Mouse (Mus musculus): ENCODE measurements at regions not wholly inside any gene's neighbourhood (a gene's known extent, or its start where the extent isn't known, plus 50 kb on each side); places are given as distances from the start of the nearest gene placed in this dataset.

- Histone ChIP-seq H3K27me3 (ENCODE audit: control insufficient read depth in 1 of 2, insufficient read depth in 2 of 2, low read length in 2 of 2) (no peaks in the 10 kb centered on the region), H3K4me1 (ENCODE audit: control insufficient read depth in 1 of 2, insufficient read depth in 2 of 2, low read length in 2 of 2) (no peaks in the 10 kb centered on the region), H3K79me2 (ENCODE audit: control insufficient read depth, insufficient read depth, low read length, poor library complexity) (no peaks in the 10 kb centered on the region), H3K27ac (ENCODE audit: control insufficient read depth, low read depth, low read length) (no peak overlapping the region), H3K9me3 (replicated peaks; ENCODE audit: insufficient read depth, low read length) (no peaks in the 10 kb centered on the region), H3K9ac (ENCODE audit: control insufficient read depth, low read depth, low read length, poor library complexity, severe bottlenecking) (no peak overlapping the region), H3K36me3 (ENCODE audit: control insufficient read depth in 1 of 2, insufficient read depth in 2 of 2, low read length in 2 of 2) (no peaks in the 10 kb centered on the region), H3K4me3 (ENCODE audit: control insufficient read depth in 1 of 2, insufficient read depth in 1 of 2, low read depth in 2 of 2, low read length in 2 of 2) (no peak overlapping the region)
- no peak for TF ChIP-seq USF2 (IDR thresholded peaks at IDR 0.05; ENCODE audit: borderline replicate concordance in 1 of 2, insufficient read depth in 1 of 2, low read depth in 1 of 2, low read length in 2 of 2)
- TF ChIP-seq MAZ (IDR thresholded peaks at IDR 0.05; ENCODE audit: low read depth, low read length), result no peak
- no peak for TF ChIP-seq ZNF384 (IDR thresholded peaks at IDR 0.05; ENCODE audit: low read depth, low read length)
- no peak for TF ChIP-seq GABPA (IDR thresholded peaks at IDR 0.05; ENCODE audit: low read depth, low read length)
- TF ChIP-seq UBTF (IDR thresholded peaks at IDR 0.05; ENCODE audit: borderline replicate concordance, insufficient read depth, low read depth, low read length), result no peak
- TF ChIP-seq TCF12 (IDR thresholded peaks at IDR 0.05; ENCODE audit: low read depth, low read length), result no peak
- TF ChIP-seq SIN3A (IDR thresholded peaks at IDR 0.05; ENCODE audit: low read length), result no peak
- no peak for TF ChIP-seq ZMIZ1 (IDR thresholded peaks at IDR 0.05; ENCODE audit: low read depth, low read length)
- no peak for TF ChIP-seq KAT2A (conservative IDR thresholded peaks at IDR 0.05; ENCODE audit: low read depth, low read length)
- TF ChIP-seq MAX (IDR thresholded peaks at IDR 0.05; ENCODE audit: low read length), result no peak
- TF ChIP-seq ZKSCAN1 (IDR thresholded peaks at IDR 0.05; ENCODE audit: low read depth, low read length), result no peak
- no peak for TF ChIP-seq HCFC1 (IDR thresholded peaks at IDR 0.05; ENCODE audit: low read depth, low read length)
- no peak for TF ChIP-seq POLR2AphosphoS2 (IDR thresholded peaks at IDR 0.05; ENCODE audit: low read length)
- no peak for TF ChIP-seq MXI1 (IDR thresholded peaks at IDR 0.05; ENCODE audit: low read depth, low read length)
- DNase-seq (ENCODE audit: low read depth, low spot score), result no peak
These were observed 195.9 kb downstream of the Hlx start for GRCm38 (mm10) chr1:184536311-184537200.

- no peak for DNase-seq (ENCODE audit: low read depth, low spot score)
- no peak overlapping the region for H3K9ac ChIP-seq (ENCODE audit: control insufficient read depth, low read depth, low read length, poor library complexity, severe bottlenecking)
- H3K4me1 ChIP-seq (ENCODE audit: control insufficient read depth in 1 of 2, insufficient read depth in 2 of 2, low read length in 2 of 2), result no peaks in the 10 kb centered on the region
- no peaks in the 10 kb centered on the region for H3K79me2 ChIP-seq (ENCODE audit: control insufficient read depth, insufficient read depth, low read length, poor library complexity)
- no peak overlapping the region for H3K4me3 ChIP-seq (ENCODE audit: control insufficient read depth in 1 of 2, insufficient read depth in 1 of 2, low read depth in 2 of 2, low read length in 2 of 2)
- H3K9me3 ChIP-seq (replicated peaks; ENCODE audit: insufficient read depth, low read length), result no peaks in the 10 kb centered on the region
- H3K27ac ChIP-seq (ENCODE audit: control insufficient read depth, low read depth, low read length), result no peak overlapping the region
- no peaks in the 10 kb centered on the region for H3K27me3 ChIP-seq (ENCODE audit: control insufficient read depth in 1 of 2, insufficient read depth in 2 of 2, low read length in 2 of 2)
- no peaks in the 10 kb centered on the region for H3K36me3 ChIP-seq (ENCODE audit: control insufficient read depth in 1 of 2, insufficient read depth in 2 of 2, low read length in 2 of 2)
- TF ChIP-seq MYB (IDR thresholded peaks at IDR 0.05; ENCODE audit: low read depth, low read length) (no peak), GATA1 (IDR thresholded peaks at IDR 0.05; ENCODE audit: low read depth, low read length) (no peak), RAD21 (IDR thresholded peaks at IDR 0.05; ENCODE audit: low read depth, low read length) (no peak), USF2 (IDR thresholded peaks at IDR 0.05; ENCODE audit: borderline replicate concordance in 1 of 2, insufficient read depth in 1 of 2, low read depth in 1 of 2, low read length in 2 of 2) (no peak), MAZ (IDR thresholded peaks at IDR 0.05; ENCODE audit: low read depth, low read length) (no peak), ZKSCAN1 (IDR thresholded peaks at IDR 0.05; ENCODE audit: low read depth, low read length) (no peak), EP300 (IDR thresholded peaks at IDR 0.05; ENCODE audit: low read depth in 1 of 2, low read length in 2 of 2) (no peak), ZC3H11A (IDR thresholded peaks at IDR 0.05; ENCODE audit: low read depth, low read length) (no peak), SIN3A (IDR thresholded peaks at IDR 0.05; ENCODE audit: low read length) (no peak), NRF1 (IDR thresholded peaks at IDR 0.05; ENCODE audit: insufficient read depth, low read depth, low read length, poor library complexity, severe bottlenecking) (no peak), HCFC1 (IDR thresholded peaks at IDR 0.05; ENCODE audit: low read depth, low read length) (no peak), MYC (IDR thresholded peaks at IDR 0.05; ENCODE audit: low read depth, low read length) (no peak)
These were observed 196.7 kb downstream of the Hlx start for GRCm38 (mm10) chr1:184535691-184536090.

All from MEL (cell line).